8 mouse cellular contexts compared by ENCODE assay signal in the genomic region with DNA sequence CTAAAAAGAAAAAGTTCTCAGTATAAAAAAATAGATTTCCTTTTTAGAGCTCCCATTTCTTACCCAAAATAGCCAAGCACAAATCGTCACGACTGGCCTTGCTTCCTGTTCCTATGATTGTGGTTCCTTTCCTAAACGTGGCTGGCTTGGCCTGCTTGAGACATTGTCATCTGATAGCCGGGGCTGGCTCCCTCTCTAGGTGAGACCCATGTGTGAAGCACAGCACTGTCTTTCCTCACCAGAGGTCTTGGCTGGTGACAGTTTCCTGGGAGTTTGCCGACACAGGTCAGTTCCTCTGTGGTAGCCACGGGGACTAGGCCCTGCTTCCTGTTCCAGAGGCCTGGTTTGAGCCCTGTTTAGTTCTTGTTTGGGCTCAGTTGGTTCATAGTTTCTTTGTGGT. TPM values are rescaled to one million over a fixed set of nuclear protein-coding genes. Genes with fewer than 3 reads are reported as not detected.
A peak's percentile ranks its signal among the peaks of the same experiment; 100 is the strongest.
DNase-seq lines count a peak whose midpoint lies in the region; ATAC-seq lines count a peak whose summit lies in the region.

No protein-coding gene starts in this region.

- 78% methylated on average over 6 of the region's 6 CpGs for whole genome bisulfite sequencing in forebrain, embryonic 13.5 days

- no peaks in the 10 kb centered on the region for H3K4me1 ChIP-seq in forebrain, embryonic 13.5 days

- H3K9ac ChIP-seq in forebrain, embryonic 13.5 days, result no peak overlapping the region

- no peak overlapping the region for H3K4me3 ChIP-seq in forebrain, embryonic 13.5 days

- no peaks in the 10 kb centered on the region for H3K27me3 ChIP-seq in forebrain, embryonic 13.5 days

- no peak for ATAC-seq in forebrain, embryonic 13.5 days

- H3K4me2 ChIP-seq in forebrain, embryonic 13.5 days, result no peak overlapping the region

- H3K27ac ChIP-seq in forebrain, embryonic 13.5 days, result no peak overlapping the region

- H3K36me3 ChIP-seq in forebrain, embryonic 13.5 days (ENCODE audit: poor library complexity, severe bottlenecking), result no peaks in the 10 kb centered on the region

- peak; percentile 38 for DNase-seq in layer of hippocampus, adult 9-11 months
- DNase-seq in layer of hippocampus, postnatal 36 days, result no peak
- peak; percentile 20 to 22 for DNase-seq in frontal cortex, postnatal 10 days (ENCODE audit: low spot score in 2 of 2)
- peak; percentile 54 for DNase-seq in induced T-regulatory cell, adult 2 months (ENCODE audit: low read depth)
- DNase-seq in lung, postnatal 25 days (ENCODE audit: low spot score), result peak; percentile 61
- DNase-seq in urinary bladder, postnatal 36 days (ENCODE audit: low spot score in 2 of 2), result no peak
- DNase-seq in retina, embryonic 14.5 days (ENCODE audit: low spot score), result no peak

- no peaks in the 10 kb centered on the region for H3K9me3 ChIP-seq in forebrain, embryonic 13.5 days (replicated peaks)

RNA-seq across cellular contexts. Expression of gene Map3k5, which starts 6.8 kb away (rescaled TPM):
- 10 to 100 TPM; 29.2 to 31.0 TPM for total RNA-seq in layer of hippocampus, postnatal 36 days (2021)
- 0.36 and 0.64 TPM in 2 replicates for polyA plus RNA-seq in forebrain, embryonic 13.5 days (2015; fragmentation: Nextera tagmentation; extraction: Ambion mirVana)

RNA-seq across cellular contexts. Expression of gene Pex7, which starts 33.6 kb away (rescaled TPM):
- total RNA-seq in layer of hippocampus, postnatal 36 days (2021), result 10 to 100 TPM; 21.7 to 22.9 TPM
- polyA plus RNA-seq in forebrain, embryonic 13.5 days (2015; fragmentation: Nextera tagmentation; extraction: Ambion mirVana), result 26.5 and 31.1 TPM in 2 replicates

Comparison
In these comparisons a context has a peak if more than half of its experiments do, and no peak if none do; other contexts are left out.
1. DNase-seq: peak in layer of hippocampus, adult 9-11 months (single experiment), frontal cortex, postnatal 10 days (2 of 2), induced T-regulatory cell, adult 2 months (single experiment) and lung, postnatal 25 days (single experiment); none in layer of hippocampus, postnatal 36 days (0 of 2), urinary bladder, postnatal 36 days (0 of 2) and retina, embryonic 14.5 days (single experiment).